Mouse (Mus musculus): ENCODE measurements at regions not wholly inside any gene's neighbourhood (a gene's known extent, or its start where the extent isn't known, plus 50 kb on each side); places are given as distances from the start of the nearest gene placed in this dataset.

DNA sequence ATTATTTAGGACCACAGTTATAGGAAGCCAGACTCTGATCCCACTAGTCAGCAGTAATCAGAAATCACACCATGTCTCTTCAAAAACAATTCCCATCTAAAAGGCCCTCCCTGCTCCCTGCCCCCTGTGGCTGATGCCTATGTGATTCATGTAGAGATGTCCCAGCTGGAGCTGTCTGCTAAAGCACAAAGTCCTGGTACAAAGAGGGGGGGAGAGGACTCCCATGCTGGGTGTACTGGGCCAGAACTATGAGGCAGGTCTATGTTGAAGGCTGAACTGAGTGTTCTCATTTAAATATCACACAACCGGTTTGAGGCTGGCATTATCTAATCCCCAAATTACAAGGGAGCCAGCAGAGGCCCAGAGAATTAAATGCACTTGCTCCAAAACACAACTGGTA, 88.2 kb downstream of the Chst1 start:
- TF ChIP-seq CTCF (IDR thresholded peaks at IDR 0.05; ENCODE audit: borderline replicate concordance, control insufficient read depth, extremely low read depth, insufficient read depth, low read length, poor library complexity) (no peak), POLR2A (IDR thresholded peaks at IDR 0.05; ENCODE audit: control insufficient read depth, extremely low read depth, insufficient read depth, low read length, poor library complexity) (no peak)

Data from thymus, adult 2 months (tissue).